8 mouse cellular contexts compared by ENCODE assay signal in the genomic region with DNA sequence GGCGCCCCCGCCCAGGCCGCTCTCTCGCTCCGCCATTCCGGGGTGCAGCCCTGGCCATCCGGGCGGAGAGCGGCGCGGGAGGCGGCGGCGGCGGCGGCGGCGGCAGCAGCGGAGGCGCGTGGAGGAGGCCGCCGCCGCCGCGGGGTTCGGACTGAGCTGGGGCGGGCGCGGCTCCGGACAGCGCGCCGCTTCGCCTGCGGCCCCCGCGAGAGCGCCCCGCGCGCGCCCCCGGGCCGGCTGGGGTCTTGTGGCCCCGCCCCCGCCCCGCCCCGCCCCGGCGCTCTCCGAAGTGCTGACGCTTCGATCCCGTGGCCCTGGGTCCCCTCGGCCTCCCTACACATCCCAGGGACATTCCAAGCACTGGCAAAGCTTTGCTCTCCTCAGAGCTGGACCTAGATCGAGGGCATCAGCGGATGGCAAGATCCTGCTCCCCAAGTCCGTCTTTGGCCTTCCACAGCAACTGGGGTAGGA. TPM values are rescaled to one million over a fixed set of nuclear protein-coding genes. Genes with fewer than 3 reads are reported as not detected.
DNase-seq lines count a peak whose midpoint lies in the region; ATAC-seq and TF ChIP-seq lines count a peak whose summit lies in the region.

Gene Mapk8ip1 (minus strand): TSS at position 173 of the 471 bp plus-strand sequence.

- H3K36me3 ChIP-seq in ES-Bruce4 (ENCODE audit: control insufficient read depth, insufficient read depth, low read length, poor library complexity, severe bottlenecking): no peaks in the 10 kb centered on the region
- peaks cover 24% of the 10 kb centered on the region; the same call in 1 of the 2 replicates for H3K36me3 ChIP-seq in heart, embryonic 15.5 days
- H3K36me3 ChIP-seq in limb, embryonic 10.5 days: peaks cover 28% of the 10 kb centered on the region
- peaks cover 22% of the 10 kb centered on the region for H3K36me3 ChIP-seq in neural tube, embryonic 12.5 days

- no peaks in the 10 kb centered on the region for H3K27me3 ChIP-seq in ES-Bruce4 (ENCODE audit: control insufficient read depth, insufficient read depth, low read length, poor library complexity, severe bottlenecking)
- peaks cover 28% of the 10 kb centered on the region for H3K27me3 ChIP-seq in heart, embryonic 15.5 days
- H3K27me3 ChIP-seq in limb, embryonic 10.5 days (ENCODE audit: low read depth, poor library complexity, severe bottlenecking): peaks cover 35% of the 10 kb centered on the region
- no peaks in the 10 kb centered on the region for H3K27me3 ChIP-seq in neural tube, embryonic 12.5 days (replicated peaks)

- DNase-seq in heart, adult 11 months: peak; percentile 90
- no peak for DNase-seq in heart, adult 9 months (ENCODE audit: low spot score in 2 of 2)
- DNase-seq in cerebellum, adult 9-10 months: peak; percentile 76
- peak; percentile 76 for DNase-seq in limb, embryonic 10.5 days (ENCODE audit: low spot score)

- no peaks in the 10 kb centered on the region for H3K9me3 ChIP-seq in ES-Bruce4 (replicated peaks; ENCODE audit: control insufficient read depth, insufficient read depth, low read length, poor library complexity, severe bottlenecking)
- no peaks in the 10 kb centered on the region for H3K9me3 ChIP-seq in heart, embryonic 15.5 days (replicated peaks)
- H3K9me3 ChIP-seq in limb, embryonic 10.5 days (replicated peaks): no peaks in the 10 kb centered on the region
- no peaks in the 10 kb centered on the region for H3K9me3 ChIP-seq in neural tube, embryonic 12.5 days

- H3K4me1 ChIP-seq in ES-Bruce4 (ENCODE audit: control insufficient read depth, insufficient read depth, low read length): peaks cover 2% of the 10 kb centered on the region
- H3K4me1 ChIP-seq in heart, embryonic 15.5 days (replicated peaks): peaks cover 9% of the 10 kb centered on the region
- peaks cover 16% of the 10 kb centered on the region for H3K4me1 ChIP-seq in limb, embryonic 10.5 days
- peaks cover 60% of the 10 kb centered on the region for H3K4me1 ChIP-seq in neural tube, embryonic 12.5 days

- WGBS in heart, embryonic 15.5 days: 1% methylated on average over 47 of the region's 59 CpGs
- WGBS in limb, embryonic 10.5 days: 10% methylated on average over 34 of the region's 59 CpGs
- WGBS in neural tube, embryonic 12.5 days: 2% methylated on average over 34 of the region's 59 CpGs

- H3K4me3 ChIP-seq in ES-Bruce4 (ENCODE audit: low read depth, low read length): peak within 1 kb of the TSS; percentile 85
- H3K4me3 ChIP-seq in heart, embryonic 15.5 days: peak within 1 kb of the TSS; percentile 62
- peak within 1 kb of the TSS; percentile 73 for H3K4me3 ChIP-seq in limb, embryonic 10.5 days
- peak within 1 kb of the TSS; percentile 85 for H3K4me3 ChIP-seq in neural tube, embryonic 12.5 days

- H3K9ac ChIP-seq in ES-Bruce4 (ENCODE audit: low read depth, poor library complexity, severe bottlenecking): peak within 1 kb of the TSS; percentile 87
- peak within 1 kb of the TSS; percentile 52 for H3K9ac ChIP-seq in heart, embryonic 15.5 days
- peak within 1 kb of the TSS; percentile 93 for H3K9ac ChIP-seq in neural tube, embryonic 12.5 days

- H3K27ac ChIP-seq in ES-Bruce4 (ENCODE audit: insufficient read depth, low read length): no peak within 1 kb of the TSS
- H3K27ac ChIP-seq in heart, embryonic 15.5 days: no peak within 1 kb of the TSS
- peak within 1 kb of the TSS; percentile 61 for H3K27ac ChIP-seq in limb, embryonic 10.5 days
- peak within 1 kb of the TSS; percentile 47; the same call in 1 of the 2 replicates for H3K27ac ChIP-seq in neural tube, embryonic 12.5 days

- TF ChIP-seq CTCF in ES-Bruce4 (IDR thresholded peaks at IDR 0.05; ENCODE audit: low read depth, low read length): no peak

- H3K4me2 ChIP-seq in heart, embryonic 15.5 days: peak within 1 kb of the TSS; percentile 95
- H3K4me2 ChIP-seq in neural tube, embryonic 12.5 days (replicated peaks): peak within 1 kb of the TSS; percentile 79

- TF ChIP-seq EP300 in ES-Bruce4 (IDR thresholded peaks at IDR 0.05; ENCODE audit: insufficient read depth, low read depth, low read length): no peak

- ATAC-seq in heart, embryonic 15.5 days (replicated peaks; ENCODE audit: insufficient number of reproducible peaks, insufficient read depth, low FRiP score, low read depth): peak; percentile 65
- ATAC-seq in neural tube, embryonic 12.5 days (ENCODE audit: low FRiP score, low read depth): peak; percentile 65
- no peak for ATAC-seq in inflammation-experienced regulatory T-cells, adult 6 months

- TF ChIP-seq POLR2A in ES-Bruce4 (IDR thresholded peaks at IDR 0.05; ENCODE audit: insufficient read depth, low read length): no peak

RNA-seq across cellular contexts. Expression of gene Mapk8ip1, which starts in this region (rescaled TPM):
- polyA plus RNA-seq in ES-Bruce4 (2011; ENCODE audit: insufficient read depth, insufficient read length, low read depth, missing spikeins): 13.6 and 16.0 TPM in 2 replicates
- 5.7 and 9.7 TPM in 2 replicates for polyA plus RNA-seq in heart, embryonic 15.5 days (2015; fragmentation: Nextera tagmentation; extraction: Ambion mirVana)
- polyA plus RNA-seq in limb, embryonic 10.5 days (2016; fragmentation: Nextera tagmentation; extraction: Ambion mirVana): 28.5 and 36.3 TPM in 2 replicates
- polyA plus RNA-seq in neural tube, embryonic 12.5 days (2016; fragmentation: Nextera tagmentation; extraction: Ambion mirVana): 144 and 154 TPM in 2 replicates
- polyA plus RNA-seq in inflammation-experienced regulatory T-cells, adult 6 months (2017; shearing (Covaris generic)): under 1 TPM; 0.43 to 0.92 (median 0.82) TPM

Comparison
In these comparisons a context has a peak if more than half of its experiments do, and no peak if none do; other contexts are left out.
1. DNase-seq: peak in heart, adult 11 months (single experiment), cerebellum, adult 9-10 months (single experiment) and limb, embryonic 10.5 days (single experiment); none in heart, adult 9 months (0 of 2).
2. H3K27ac ChIP-seq: peak in limb, embryonic 10.5 days (single experiment) and neural tube, embryonic 12.5 days (single experiment); none in ES-Bruce4 (single experiment) and heart, embryonic 15.5 days (single experiment).
3. Peak in every context shown above with its lines, with median percentiles within 50 percentile points of each other: H3K4me3 ChIP-seq and H3K9ac ChIP-seq.